Mouse (Mus musculus) limb, embryonic 11.5 days (tissue): ENCODE results near the gene Gm7298. TPM values are rescaled to one million over a fixed set of nuclear protein-coding genes. Genes with fewer than 3 reads are reported as not detected.
"Not testable (repeated sequence)": the region's sequence is repeated elsewhere in the genome, so short reads cannot be mapped to it uniquely, and the experiment has no call there.

Experiments
- ATAC-seq: fragments of 200-750 bp; cut with Nextera tagmentation; 2 replicates; pipeline ENCODE4 v1.8.0; 2017; ENCODE audit warnings: low read depth; ENCODE audit not compliant: insufficient number of reproducible peaks, low FRiP score, low TSS enrichment
- DNase-seq: peaks from one replicate; pipeline ENCODE4 v3.0.0-alpha.2; 2015; ENCODE audit warnings: low spot score
- H3K27ac ChIP-seq: fragments of 300-500 bp; sonication (generic); replicated peaks from 2 replicates; pipeline ENCODE4 v1.5.1; 2014; ENCODE audit warnings: low read depth, mild to moderate bottlenecking, low read length
- H3K27me3 ChIP-seq: fragments of 300-500 bp; sonication (generic); 2 replicates; pipeline ENCODE4 v1.6.1; 2014; ENCODE audit warnings: mild to moderate bottlenecking, low read length, mixed read lengths; ENCODE audit not compliant: control insufficient read depth, insufficient read depth
- H3K36me3 ChIP-seq: fragments of 300-500 bp; sonication (generic); 2 replicates; pipeline ENCODE4 v1.6.1; 2014; ENCODE audit warnings: mild to moderate bottlenecking, low read length, moderate library complexity, mixed read lengths; ENCODE audit not compliant: control insufficient read depth, insufficient read depth
- H3K4me1 ChIP-seq: fragments of 300-500 bp; sonication (generic); 2 replicates; pipeline ENCODE4 v1.6.1; 2014; ENCODE audit warnings: low read length, mixed read lengths; ENCODE audit not compliant: control insufficient read depth, insufficient read depth
- H3K4me2 ChIP-seq: fragments of 300-500 bp; sonication (generic); 2 replicates; pipeline ENCODE4 v1.6.1; 2014; ENCODE audit warnings: low read depth, mild to moderate bottlenecking, moderate library complexity; ENCODE audit not compliant: severe bottlenecking
- H3K4me3 ChIP-seq: fragments of 300-500 bp; sonication (generic); 2 replicates; pipeline ENCODE4 v1.5.1; 2014; ENCODE audit warnings: low read depth, low read length
- H3K9ac ChIP-seq: fragments of 300-500 bp; sonication (generic); 2 replicates; pipeline ENCODE4 v1.6.1; 2014; ENCODE audit warnings: mild to moderate bottlenecking, low read length
- H3K9me3 ChIP-seq: fragments of 300-500 bp; sonication (generic); 2 replicates; pipeline ENCODE4 v1.6.1; 2016; ENCODE audit warnings: low read length; ENCODE audit not compliant: control insufficient read depth
- WGBS: fragments of 180-500 bp; shearing (Covaris S2); extraction: QIAGEN DNeasy Blood & Tissue Kit; methylation state at CpG from one replicate; pipeline ENCODE4 v1.1.7; 2014; 5-methylcytosine and 5-hydroxymethylcytosine counted together
- polyA plus RNA-seq: library from polyadenylated mRNA; unstranded; fragments of >200 nt; fragmentation: Nextera tagmentation; extraction: Ambion mirVana; gene quantifications from 2 replicates; pipeline ENCODE4 v1.2.1, GENCODE M21; 2014

Gm7298 gene
- polyA plus RNA-seq, result not detected in 2 replicates

- ATAC-seq (no peak), DNase-seq (no peak)
- H3K27me3 ChIP-seq, result no peaks in the 10 kb centered on the region
- no peak within 1 kb of the TSS for H3K27ac ChIP-seq
- 40% methylated on average over 3 of the region's 3 CpGs for WGBS
- H3K36me3 ChIP-seq, result no peaks in the 10 kb centered on the region
- H3K4me3 ChIP-seq, result no peak within 1 kb of the TSS
- H3K9ac ChIP-seq, result no peak within 1 kb of the TSS
- H3K4me2 ChIP-seq, result no peak within 1 kb of the TSS
- no peaks in the 10 kb centered on the region for H3K4me1 ChIP-seq
- H3K9me3 ChIP-seq, result no peaks in the 10 kb centered on the region
These were observed at the start of gene Gm7298 for GRCm38 (mm10) chr6:121732632-121733031. TSS of gene Gm7298 (plus strand) at chr6:121732932.

GRCm38 (mm10) chr6:121828034-121828433, 95.3 kb downstream of the Gm7298 start:
- 80% methylated on average over 4 of the region's 4 CpGs for WGBS
- no peak for ATAC-seq
- no peaks in the 10 kb centered on the region for H3K36me3 ChIP-seq

GRCm38 (mm10) chr6:121836361-121836760, 103.6 kb downstream of the Gm7298 start:
- ATAC-seq, result no peak
- H3K4me3 ChIP-seq, result no peak overlapping the region
- no peaks in the 10 kb centered on the region for H3K4me1 ChIP-seq
- no peaks in the 10 kb centered on the region for H3K36me3 ChIP-seq
- H3K4me2 ChIP-seq, result no peak overlapping the region
- no peak for DNase-seq
- no peaks in the 10 kb centered on the region for H3K27me3 ChIP-seq
- 86% methylated on average over 1 of the region's 1 CpGs for WGBS
- no peak overlapping the region for H3K9ac ChIP-seq
- no peak overlapping the region for H3K27ac ChIP-seq
- H3K9me3 ChIP-seq, result no peaks in the 10 kb centered on the region

More at GRCm38 (mm10) chr6:121828034-121828433, 95.3 kb downstream of the Gm7298 start:
- Histone ChIP-seq H3K9me3 (no peaks in the 10 kb centered on the region), H3K4me3 (no peak overlapping the region), H3K4me2 (no peak overlapping the region), H3K4me1 (no peaks in the 10 kb centered on the region), H3K27me3 (no peaks in the 10 kb centered on the region), H3K27ac (no peak overlapping the region), H3K9ac (no peak overlapping the region)
- DNase-seq, result no peak

GRCm38 (mm10) chr6:121838271-121838670, 105.5 kb downstream of the Gm7298 start, which contains the start of gene Mug1:
TSS of gene Mug1 (plus strand) at chr6:121838541.
- DNase-seq, H3K27me3 ChIP-seq: not testable (repeated sequence)
- 86% methylated on average over 4 of the region's 4 CpGs for WGBS

More at GRCm38 (mm10) chr6:121838271-121838670, 105.5 kb downstream of the Gm7298 start, which contains the start of gene Mug1:
- not testable (repeated sequence) for H3K4me1 ChIP-seq, H3K9me3 ChIP-seq, ATAC-seq, H3K36me3 ChIP-seq, H3K27ac ChIP-seq, H3K4me2 ChIP-seq, H3K4me3 ChIP-seq, H3K9ac ChIP-seq

Other genes starting within 250 kb of the Gm7298 start
- gene A2m, start 97.6 kb upstream of the Gm7298 start, polyA plus RNA-seq, result 1.5 and 2.1 TPM in 2 replicates
- gene Mug1, start 105.6 kb downstream of the Gm7298 start, polyA plus RNA-seq, result not detected in 2 replicates